Mouse (Mus musculus) left cerebral cortex, adult 8-10 months (tissue): Measurements from ENCODE around the gene Phospho2. TPM values are rescaled to one million over a fixed set of nuclear protein-coding genes. Genes with fewer than 3 reads are reported as not detected.
"Not testable (repeated sequence)": the region's sequence is repeated elsewhere in the genome, so short reads cannot be mapped to it uniquely, and the experiment has no call there.

Source experiments
- DNase-seq, 2 experiments: peaks; one replicate each; pipeline ENCODE4 v3.0.0; 2022; ENCODE audit warnings: low spot score in 2 of 2
- total RNA-seq, 4 experiments: library from RNA; stranded (reverse); gene quantifications; 2 replicates each; pipeline ENCODE4 v1.2.4; 2022

Phospho2 gene
- total RNA-seq, result 10 to 100 TPM; 18.5 to 24.3 (median 20.1) TPM

GRCm38 (mm10) chr2:69789429-69790069, at the start of gene Phospho2, which contains the start of gene Ccdc173:
Gene Phospho2 (plus strand): TSS chr2:69789623.
Gene Ccdc173 (minus strand): TSS chr2:69789575.
- peak; percentile 89 to 98 for DNase-seq

DNA sequence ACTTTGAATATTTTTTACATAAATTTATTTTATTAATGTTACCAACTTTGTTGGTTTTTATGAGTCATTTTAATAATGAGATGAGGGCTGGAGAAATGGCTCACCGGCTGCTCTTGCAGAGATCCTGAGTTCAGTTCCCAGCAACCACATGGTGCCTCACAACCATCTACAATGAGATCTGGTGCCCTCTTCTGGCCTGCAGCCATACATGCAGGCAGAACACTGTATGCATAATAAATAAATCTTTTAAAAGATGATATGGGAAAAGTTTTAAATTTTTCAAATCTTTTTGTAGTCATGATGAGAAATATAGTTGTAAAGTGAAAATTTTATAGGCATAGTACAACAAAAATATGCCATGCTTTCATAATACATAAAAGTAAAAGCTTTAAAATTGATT, 44.3 kb upstream of the Phospho2 start:
- no peak for DNase-seq

- no peak for DNase-seq
Measured at GRCm38 (mm10) chr2:69760980-69761379, 28.4 kb upstream of the Phospho2 start.

DNA sequence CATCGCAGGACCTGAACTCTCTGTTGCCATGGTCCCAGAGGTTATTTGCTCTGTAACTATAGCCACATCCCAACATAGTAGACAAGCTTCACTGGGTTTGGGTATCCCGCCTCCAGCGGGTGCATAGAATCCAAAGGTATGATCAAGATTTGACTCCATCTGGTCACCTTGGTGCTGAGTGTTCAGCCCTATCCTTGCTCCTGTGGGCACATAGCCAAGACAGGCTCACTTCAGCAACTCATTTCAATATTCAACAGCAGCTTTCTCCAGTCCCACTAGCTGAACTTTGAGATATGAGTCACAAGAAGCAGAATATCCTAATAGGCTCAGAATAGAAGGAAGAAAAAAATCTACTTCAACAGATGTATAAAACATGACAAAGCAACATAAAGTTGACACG, 26.1 kb upstream of the Phospho2 start:
- no peak for DNase-seq

- DNase-seq, result no peak
Measured at GRCm38 (mm10) chr2:69764716-69765115, 24.7 kb upstream of the Phospho2 start.

GRCm38 (mm10) chr2:69773331-69773730, 16.1 kb upstream of the Phospho2 start:
- peak in 1 of 2 experiments; percentile 32 for DNase-seq

DNA sequence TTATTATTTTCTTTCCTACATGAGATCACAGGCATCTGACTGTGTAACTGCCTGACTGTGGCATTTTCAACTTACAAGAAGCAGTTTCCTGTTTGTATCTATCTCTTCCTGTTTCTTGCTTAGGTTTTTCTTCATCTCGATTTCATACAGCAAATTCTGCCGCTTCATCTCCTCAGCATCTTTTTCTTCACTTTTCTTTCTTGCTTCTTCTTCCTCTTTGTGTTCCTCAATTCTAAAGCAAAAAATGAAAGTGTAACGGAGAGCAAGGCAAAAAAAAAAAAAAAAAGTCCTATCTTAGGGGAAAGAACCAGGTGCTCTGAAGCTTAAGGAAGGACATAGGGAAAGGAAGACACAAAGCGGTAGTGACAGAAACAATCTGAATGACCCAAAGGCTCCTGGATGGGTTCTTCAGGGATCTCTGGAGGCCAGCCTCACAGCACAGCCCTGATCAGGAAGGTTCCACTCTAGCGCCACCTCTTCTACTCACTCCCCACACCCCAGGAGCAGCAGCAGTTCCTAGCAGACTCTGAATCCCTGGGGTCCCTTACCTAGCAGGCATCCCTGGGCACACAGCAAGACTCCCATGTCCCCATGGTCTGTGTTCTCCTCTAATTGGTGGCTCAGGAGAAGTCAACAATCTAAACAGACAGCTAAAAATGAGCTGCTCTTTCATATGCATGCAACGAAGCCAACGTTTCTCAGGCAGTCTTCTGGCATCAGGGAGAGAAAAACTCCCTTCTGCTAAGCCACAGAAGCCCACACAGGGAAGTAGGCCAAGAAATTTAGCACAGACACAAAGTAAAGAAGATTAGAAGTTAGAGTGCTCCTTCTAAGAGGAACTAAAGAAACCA, 11.2 kb upstream of the Phospho2 start:
- DNase-seq, result no peak

DNA sequence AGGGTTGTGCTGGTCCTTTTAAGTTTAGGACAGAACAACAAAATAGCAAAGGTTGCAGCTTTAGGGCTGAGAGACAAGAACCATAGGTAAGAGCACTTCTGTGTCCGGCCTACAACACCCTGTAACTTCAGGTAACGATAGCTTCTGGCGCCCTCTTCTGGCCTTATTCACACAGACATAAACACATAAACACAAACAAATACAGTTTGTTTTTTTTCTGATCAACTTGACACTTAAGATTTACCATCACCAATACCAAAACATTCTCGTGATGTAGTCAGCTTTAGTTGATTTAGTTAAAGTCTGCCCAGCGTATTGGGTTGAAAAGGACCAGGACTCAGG, 10.6 kb upstream of the Phospho2 start:
- DNase-seq, result no peak

- no peak for DNase-seq
Measured at GRCm38 (mm10) chr2:69788974-69789373, 449 bp upstream of the Phospho2 start.

GRCm38 (mm10) chr2:69790285-69790684, 862 bp downstream of the Phospho2 start:
- peak; percentile 59 to 83 for DNase-seq

GRCm38 (mm10) chr2:69790722-69791121, 1.3 kb downstream of the Phospho2 start:
- DNase-seq, result no peak

- no peak for DNase-seq
Measured at GRCm38 (mm10) chr2:69802911-69803312, 13.5 kb downstream of the Phospho2 start.

DNA sequence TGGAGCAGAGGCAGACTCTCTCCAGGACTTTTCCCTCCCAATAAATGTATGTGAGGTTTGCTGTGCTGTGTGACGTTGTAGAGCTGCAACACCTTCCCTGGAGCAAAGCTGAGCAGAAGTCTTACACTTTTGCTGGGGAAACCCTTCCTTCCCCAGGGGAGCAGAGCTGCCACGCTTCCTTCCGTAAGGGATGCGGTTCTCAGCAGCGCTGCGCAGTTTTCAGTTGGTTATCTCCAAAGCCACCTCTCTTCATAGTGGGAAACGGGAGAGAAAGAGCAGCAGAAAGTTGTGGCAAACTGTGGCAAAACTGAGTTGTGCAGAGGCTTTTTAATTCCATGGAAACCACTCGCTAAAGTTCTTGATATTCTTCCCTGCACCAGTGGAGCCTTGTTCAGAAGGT, 14.3 kb downstream of the Phospho2 start:
- DNase-seq, result no peak

DNA sequence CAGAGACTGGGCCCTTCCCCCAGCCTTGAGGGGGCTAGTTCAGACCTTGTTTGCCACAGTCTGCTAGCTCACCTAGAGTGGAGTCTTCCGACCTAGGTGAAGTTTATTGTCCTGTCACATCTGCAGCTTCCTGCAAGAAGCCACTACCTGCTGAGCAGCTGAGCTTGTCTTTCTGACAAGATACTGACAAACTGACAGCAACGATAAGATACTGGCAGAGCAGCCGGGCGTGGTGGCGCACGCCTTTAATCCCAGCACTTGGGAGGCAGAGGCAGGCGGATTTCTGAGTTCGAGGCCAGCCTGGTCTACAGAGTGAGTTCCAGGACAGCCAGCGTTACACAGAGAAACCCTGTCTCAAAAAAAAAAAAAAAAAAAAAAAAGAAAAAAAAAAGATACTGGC, 15.2 kb downstream of the Phospho2 start:
- DNase-seq, result not testable (repeated sequence)

- no peak for DNase-seq
Measured at GRCm38 (mm10) chr2:69810169-69810568, 20.7 kb downstream of the Phospho2 start.

GRCm38 (mm10) chr2:69811349-69811748, 21.9 kb downstream of the Phospho2 start:
- not testable (repeated sequence) for DNase-seq

DNA sequence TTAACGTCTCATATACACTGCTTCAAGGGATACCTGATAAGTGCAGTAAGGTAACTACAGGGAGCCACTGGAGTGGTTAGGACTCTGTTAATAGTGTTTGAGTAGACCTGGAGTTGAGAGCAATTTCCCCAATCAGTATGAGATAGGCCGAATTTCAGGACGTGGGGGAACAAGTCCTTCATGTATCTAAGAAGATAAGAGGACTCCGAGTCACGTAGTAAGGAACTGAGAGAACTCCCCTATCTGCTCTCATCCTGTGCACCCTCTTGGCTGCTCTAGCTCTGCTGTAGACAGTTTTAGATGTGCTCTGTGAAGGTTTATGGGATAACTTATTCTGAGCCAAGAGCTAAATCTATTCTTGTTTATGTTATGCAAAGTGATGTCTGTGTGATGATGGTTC, 27.2 kb downstream of the Phospho2 start:
- DNase-seq, result no peak

GRCm38 (mm10) chr2:69818350-69819085, 29.1 kb downstream of the Phospho2 start:
- DNase-seq, result no peak

DNA sequence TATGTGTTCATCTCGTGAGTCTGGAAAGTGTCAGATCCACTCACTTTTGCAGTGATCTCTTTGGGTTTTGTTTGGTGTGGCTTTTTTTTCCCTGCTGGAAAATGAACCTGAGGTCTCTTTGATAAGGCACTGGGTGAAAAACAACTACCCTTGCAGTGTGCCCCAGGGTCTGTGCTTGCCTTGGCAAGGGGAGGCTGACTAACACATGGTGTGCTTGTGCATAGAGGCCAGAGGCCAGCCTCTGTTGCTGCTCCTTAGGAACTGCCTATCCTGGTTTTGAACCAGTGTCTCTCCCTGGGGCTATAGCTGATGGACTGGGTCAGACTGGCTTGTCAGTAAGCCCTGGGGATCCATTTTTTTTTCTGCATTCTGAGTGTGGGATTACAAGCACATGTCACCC, 30.8 kb downstream of the Phospho2 start:
- DNase-seq, result no peak

DNA sequence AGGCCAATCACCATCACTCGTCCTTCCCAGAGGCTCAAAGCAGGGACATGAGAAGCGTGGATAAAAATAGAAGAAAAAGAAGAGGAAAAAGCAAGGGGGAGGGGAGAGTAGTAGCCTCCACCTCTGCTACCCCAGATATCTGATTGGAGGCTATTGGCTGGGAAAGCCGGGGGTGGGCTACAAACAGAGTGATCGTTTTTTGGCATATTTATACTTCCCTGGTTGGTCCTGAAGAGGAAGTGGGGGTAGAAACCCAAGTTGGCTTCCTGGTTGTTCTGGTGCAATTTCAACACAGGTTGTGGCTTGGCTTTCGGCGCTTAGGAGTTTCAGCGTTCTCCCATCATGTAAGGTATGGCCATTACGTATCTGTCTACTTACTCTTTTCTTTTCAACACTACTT, 32.3 kb downstream of the Phospho2 start, which contains the start of gene Klhl23:
Klhl23 (plus strand) TSS at position 234 of the 400 bp plus-strand sequence.
- no peak for DNase-seq

DNA sequence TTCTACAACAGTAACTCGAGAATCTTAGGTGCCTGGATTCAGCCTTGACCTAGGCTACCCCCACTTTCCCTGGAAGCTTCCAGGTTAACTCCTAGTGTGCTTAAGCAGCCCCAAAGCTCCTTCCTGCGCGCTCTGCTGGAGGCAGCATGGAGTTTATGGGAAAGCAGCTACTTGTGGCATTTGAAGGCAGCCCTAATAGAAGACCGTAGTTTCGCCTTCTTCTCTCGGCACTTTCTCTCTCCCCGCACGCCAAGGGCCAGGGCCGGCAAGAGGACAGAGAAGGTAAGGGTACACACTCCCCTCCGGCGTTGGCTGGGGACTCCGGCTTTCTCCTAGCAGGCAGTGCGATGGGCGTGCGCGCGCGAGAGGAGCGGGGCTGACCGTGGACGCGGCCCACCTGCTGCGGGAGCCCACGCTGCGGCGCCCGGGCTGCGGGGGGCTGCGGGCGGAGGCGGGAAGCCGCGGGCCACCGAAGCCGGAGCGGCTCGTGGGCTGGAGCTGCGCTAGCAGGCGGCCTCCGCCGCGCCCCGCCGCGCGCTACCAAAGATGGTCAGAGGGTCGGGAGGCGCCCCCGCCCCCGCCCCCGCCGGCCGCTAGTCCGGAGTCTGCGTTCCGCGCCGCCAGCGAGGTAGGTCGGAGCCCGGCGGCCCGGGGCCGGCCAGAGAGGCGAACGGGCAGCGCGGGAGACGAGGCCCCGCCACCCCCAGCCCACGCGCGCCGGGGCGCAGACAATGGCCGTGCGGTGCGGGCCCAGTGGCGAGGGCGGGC, 33.1 kb downstream of the Phospho2 start:
- DNase-seq, result peak in 1 of 2 experiments; percentile 32
